Mouse (Mus musculus) hindbrain, embryonic 13.5 days (tissue): ENCODE measurements around the gene Brwd3. TPM values are rescaled to one million over a fixed set of nuclear protein-coding genes. Genes with fewer than 3 reads are reported as not detected.

Source experiments
- ATAC-seq: fragments of 200-750 bp; cut with Nextera tagmentation; 2 replicates; pipeline ENCODE4 v1.8.0; 2017; ENCODE audit warnings: moderate TSS enrichment; ENCODE audit not compliant: low FRiP score
- H3K27ac ChIP-seq: fragments of 300-500 bp; sonication (generic); 2 replicates; pipeline ENCODE4 v1.5.1; 2015; ENCODE audit warnings: inconsistent platforms, mild to moderate bottlenecking, moderate library complexity
- H3K27me3 ChIP-seq: fragments of 300-500 bp; sonication (generic); 2 replicates; pipeline ENCODE4 v1.6.1; 2015; ENCODE audit warnings: mild to moderate bottlenecking, inconsistent platforms
- H3K36me3 ChIP-seq: fragments of 300-500 bp; sonication (generic); 2 replicates; pipeline ENCODE4 v1.6.1; 2015; ENCODE audit warnings: mild to moderate bottlenecking, inconsistent platforms
- H3K4me1 ChIP-seq: fragments of 300-500 bp; sonication (generic); replicated peaks from 2 replicates; pipeline ENCODE4 v1.6.1; 2015; ENCODE audit warnings: inconsistent platforms
- H3K4me2 ChIP-seq: fragments of 300-500 bp; sonication (generic); 2 replicates; pipeline ENCODE4 v1.6.1; 2015; ENCODE audit warnings: inconsistent platforms, mild to moderate bottlenecking, moderate library complexity
- H3K4me3 ChIP-seq: fragments of 300-500 bp; sonication (generic); 2 replicates; pipeline ENCODE4 v1.5.1; 2015; ENCODE audit warnings: mild to moderate bottlenecking, inconsistent platforms
- H3K9ac ChIP-seq: fragments of 300-500 bp; sonication (generic); 2 replicates; pipeline ENCODE4 v1.6.1; 2015; ENCODE audit warnings: mild to moderate bottlenecking, inconsistent platforms
- H3K9me3 ChIP-seq: fragments of 300-500 bp; sonication (generic); 2 replicates; pipeline ENCODE4 v1.6.1; 2016; ENCODE audit warnings: inconsistent platforms
- WGBS: fragments of 180-500 bp; shearing (Covaris S2); methylation state at CpG from one replicate; pipeline ENCODE4 v1.1.7; 2015; 5-methylcytosine and 5-hydroxymethylcytosine counted together
- polyA plus RNA-seq: library from polyadenylated mRNA; unstranded; fragments of >200 nt; fragmentation: Nextera tagmentation; extraction: Ambion mirVana; gene quantifications from 2 replicates; pipeline ENCODE4 v1.2.1, GENCODE M21; 2015

Brwd3 gene
- 3.5 and 4.5 TPM in 2 replicates for polyA plus RNA-seq

GRCm38 (mm10) chrX:108834090-108834774 lies at the start of gene Brwd3:
Gene Brwd3, minus strand, starts transcription at chrX:108834372.
- Histone ChIP-seq H3K9me3 (no peaks in the 10 kb centered on the region), H3K4me1 (no peaks in the 10 kb centered on the region), H3K27me3 (no peaks in the 10 kb centered on the region), H3K36me3 (no peaks in the 10 kb centered on the region), H3K9ac (peak within 1 kb of the TSS; percentile 76), H3K27ac (peak within 1 kb of the TSS; percentile 88), H3K4me3 (peak within 1 kb of the TSS; percentile 61), H3K4me2 (peak within 1 kb of the TSS; percentile 56)
- WGBS: 24% methylated on average over 34 of the region's 39 CpGs
- ATAC-seq: peak; percentile 97

GRCm38 (mm10) chrX:108862632-108863031 lies 28.5 kb upstream of the Brwd3 start:
- Histone ChIP-seq H3K4me3 (no peak overlapping the region), H3K9ac (no peak overlapping the region), H3K27ac (no peak overlapping the region), H3K27me3 (no peaks in the 10 kb centered on the region), H3K9me3 (no peaks in the 10 kb centered on the region), H3K4me2 (no peak overlapping the region), H3K36me3 (no peaks in the 10 kb centered on the region), H3K4me1 (no peaks in the 10 kb centered on the region)
- WGBS: 81% methylated on average over 4 of the region's 4 CpGs
- no peak for ATAC-seq

- Histone ChIP-seq H3K9me3 (no peaks in the 10 kb centered on the region), H3K27me3 (no peaks in the 10 kb centered on the region)
- 97% methylated on average over 2 of the region's 2 CpGs for WGBS
These were observed 8.5 kb upstream of the Brwd3 start for GRCm38 (mm10) chrX:108842705-108843104.

GRCm38 (mm10) chrX:108836416-108836815 lies 2.2 kb upstream of the Brwd3 start:
- Histone ChIP-seq H3K9ac (no peak overlapping the region), H3K4me1 (no peaks in the 10 kb centered on the region), H3K9me3 (no peaks in the 10 kb centered on the region), H3K36me3 (no peaks in the 10 kb centered on the region), H3K4me2 (no peak overlapping the region), H3K4me3 (no peak overlapping the region), H3K27me3 (no peaks in the 10 kb centered on the region), H3K27ac (no peak overlapping the region)
- ATAC-seq: no peak
- WGBS: 97% methylated on average over 2 of the region's 2 CpGs

More at GRCm38 (mm10) chrX:108842705-108843104, 8.5 kb upstream of the Brwd3 start:
- Histone ChIP-seq H3K27ac (no peak overlapping the region), H3K9ac (no peak overlapping the region), H3K4me3 (no peak overlapping the region), H3K4me2 (no peak overlapping the region), H3K4me1 (no peaks in the 10 kb centered on the region), H3K36me3 (no peaks in the 10 kb centered on the region)
- no peak for ATAC-seq

GRCm38 (mm10) chrX:108835233-108835632 lies 1.1 kb upstream of the Brwd3 start:
- Histone ChIP-seq H3K4me1 (no peaks in the 10 kb centered on the region), H3K27ac (no peak overlapping the region), H3K4me2 (peak overlapping the region; percentile 48), H3K36me3 (no peaks in the 10 kb centered on the region), H3K27me3 (no peaks in the 10 kb centered on the region), H3K9ac (no peak overlapping the region), H3K4me3 (peak overlapping the region; percentile 38; the same call in 1 of the 2 replicates), H3K9me3 (no peaks in the 10 kb centered on the region)
- no peak for ATAC-seq
- 71% methylated on average over 5 of the region's 5 CpGs for WGBS

GRCm38 (mm10) chrX:108833381-108834020 lies 671 bp downstream of the Brwd3 start:
- H3K36me3 ChIP-seq: no peaks in the 10 kb centered on the region
- H3K4me2 ChIP-seq: peak overlapping the region; percentile 56
- H3K9ac ChIP-seq: peak overlapping the region; percentile 76
- H3K4me1 ChIP-seq: no peaks in the 10 kb centered on the region
- no peaks in the 10 kb centered on the region for H3K27me3 ChIP-seq
- ATAC-seq: peak; percentile 47
- WGBS: 12% methylated on average over 18 of the region's 21 CpGs
- no peaks in the 10 kb centered on the region for H3K9me3 ChIP-seq
- H3K27ac ChIP-seq: peak overlapping the region; percentile 88
- H3K4me3 ChIP-seq: peak overlapping the region; percentile 61

- Histone ChIP-seq H3K9ac (peak overlapping the region; percentile 76), H3K27me3 (no peaks in the 10 kb centered on the region), H3K4me2 (peak overlapping the region; percentile 56), H3K36me3 (no peaks in the 10 kb centered on the region), H3K9me3 (no peaks in the 10 kb centered on the region), H3K27ac (peak overlapping the region; percentile 88), H3K4me1 (no peaks in the 10 kb centered on the region), H3K4me3 (peak overlapping the region; percentile 61)
- peak; percentile 78 for ATAC-seq
- WGBS: 14% methylated on average over 13 of the region's 13 CpGs
These were observed 1.4 kb downstream of the Brwd3 start for GRCm38 (mm10) chrX:108832674-108833189.

GRCm38 (mm10) chrX:108831231-108831630 lies 2.9 kb downstream of the Brwd3 start:
- no peak for ATAC-seq
- Histone ChIP-seq H3K36me3 (no peaks in the 10 kb centered on the region), H3K4me3 (no peak overlapping the region), H3K4me2 (no peak overlapping the region), H3K27ac (no peak overlapping the region), H3K27me3 (no peaks in the 10 kb centered on the region), H3K4me1 (no peaks in the 10 kb centered on the region), H3K9me3 (no peaks in the 10 kb centered on the region), H3K9ac (no peak overlapping the region)

- 83% methylated on average over 2 of the region's 2 CpGs for WGBS
- no peak for ATAC-seq
- H3K27me3 ChIP-seq: no peaks in the 10 kb centered on the region
These were observed 6.1 kb downstream of the Brwd3 start for GRCm38 (mm10) chrX:108828111-108828510.

GRCm38 (mm10) chrX:108797268-108797667 lies 36.9 kb downstream of the Brwd3 start:
- 82% methylated on average over 3 of the region's 3 CpGs for WGBS
- no peaks in the 10 kb centered on the region for H3K27me3 ChIP-seq
- no peaks in the 10 kb centered on the region for H3K9me3 ChIP-seq
- H3K4me1 ChIP-seq: no peaks in the 10 kb centered on the region
- no peaks in the 10 kb centered on the region for H3K36me3 ChIP-seq
- H3K4me3 ChIP-seq: no peak overlapping the region
- H3K9ac ChIP-seq: no peak overlapping the region
- no peak for ATAC-seq
- no peak overlapping the region for H3K4me2 ChIP-seq
- no peak overlapping the region for H3K27ac ChIP-seq

More at GRCm38 (mm10) chrX:108828111-108828510, 6.1 kb downstream of the Brwd3 start:
- no peaks in the 10 kb centered on the region for H3K9me3 ChIP-seq
- no peaks in the 10 kb centered on the region for H3K4me1 ChIP-seq
- no peak overlapping the region for H3K9ac ChIP-seq
- H3K27ac ChIP-seq: no peak overlapping the region
- 0 out of 2 replicates have a peak, but pooled peaks cover 3% of the 10 kb centered on the region for H3K36me3 ChIP-seq
- H3K4me3 ChIP-seq: no peak overlapping the region
- no peak overlapping the region for H3K4me2 ChIP-seq

- no peak for ATAC-seq
- H3K27ac ChIP-seq: no peak overlapping the region
- H3K4me1 ChIP-seq: no peaks in the 10 kb centered on the region
- WGBS: 95% methylated on average over 4 of the region's 4 CpGs
- H3K4me2 ChIP-seq: no peak overlapping the region
- no peaks in the 10 kb centered on the region for H3K9me3 ChIP-seq
- H3K9ac ChIP-seq: no peak overlapping the region
- no peak overlapping the region for H3K4me3 ChIP-seq
- H3K27me3 ChIP-seq: no peaks in the 10 kb centered on the region
- no peaks in the 10 kb centered on the region for H3K36me3 ChIP-seq
These were observed 50.4 kb downstream of the Brwd3 start for GRCm38 (mm10) chrX:108783724-108784123.

GRCm38 (mm10) chrX:108731755-108732154 lies 102.4 kb downstream of the Brwd3 start:
- no peak for ATAC-seq
- H3K9me3 ChIP-seq: no peaks in the 10 kb centered on the region

More at GRCm38 (mm10) chrX:108731755-108732154, 102.4 kb downstream of the Brwd3 start:
- no peaks in the 10 kb centered on the region for H3K27me3 ChIP-seq
- no peaks in the 10 kb centered on the region for H3K36me3 ChIP-seq
- H3K4me1 ChIP-seq: no peaks in the 10 kb centered on the region
- H3K4me3 ChIP-seq: no peak overlapping the region
- H3K4me2 ChIP-seq: no peak overlapping the region
- no peak overlapping the region for H3K9ac ChIP-seq
- H3K27ac ChIP-seq: no peak overlapping the region
